Mouse (Mus musculus): ENCODE results near the gene 1110032A03Rik. TPM values are rescaled to one million over a fixed set of nuclear protein-coding genes. Genes with fewer than 3 reads are reported as not detected.

The 1110032A03Rik gene
- polyA plus RNA-seq, 1 experiment from 2014 or later, result 32.4 TPM

GRCm38 (mm10) chr9:50797641-50798040, 22.3 kb upstream of the 1110032A03Rik start:
- 91% methylated on average over 7 of the region's 7 CpGs for WGBS
- DNase-seq (ENCODE audit: low spot score) (no peak), ATAC-seq (replicated peaks; ENCODE audit: insufficient number of reproducible peaks, low FRiP score, low TSS enrichment, low read depth) (no peak)
- H3K9me3 ChIP-seq (replicated peaks; ENCODE audit: control insufficient read depth, low read length), result no peaks in the 10 kb centered on the region
- no peak overlapping the region for H3K4me2 ChIP-seq (ENCODE audit: low read depth, low read length)
- H3K9ac ChIP-seq (replicated peaks; ENCODE audit: low read length), result no peak overlapping the region
- no peaks in the 10 kb centered on the region for H3K4me1 ChIP-seq (ENCODE audit: control insufficient read depth, insufficient read depth, low read length)
- H3K4me3 ChIP-seq (ENCODE audit: low read depth, low read length), result no peak overlapping the region
- H3K27ac ChIP-seq (replicated peaks; ENCODE audit: low read depth, low read length), result no peak overlapping the region
- H3K27me3 ChIP-seq (ENCODE audit: control insufficient read depth, insufficient read depth, low read length), result no peaks in the 10 kb centered on the region
- H3K36me3 ChIP-seq (replicated peaks; ENCODE audit: control insufficient read depth, insufficient read depth, low read depth, low read length), result peaks cover 2% of the 10 kb centered on the region

- ATAC-seq (replicated peaks; ENCODE audit: insufficient number of reproducible peaks, low FRiP score, low TSS enrichment, low read depth) (no peak), DNase-seq (ENCODE audit: low spot score) (no peak)
- Histone ChIP-seq H3K4me2 (ENCODE audit: low read depth, low read length) (no peak overlapping the region), H3K4me1 (ENCODE audit: control insufficient read depth, insufficient read depth, low read length) (no peaks in the 10 kb centered on the region), H3K9ac (replicated peaks; ENCODE audit: low read length) (no peak overlapping the region), H3K36me3 (replicated peaks; ENCODE audit: control insufficient read depth, insufficient read depth, low read depth, low read length) (peaks cover 3% of the 10 kb centered on the region), H3K9me3 (replicated peaks; ENCODE audit: control insufficient read depth, low read length) (no peaks in the 10 kb centered on the region), H3K4me3 (ENCODE audit: low read depth, low read length) (no peak overlapping the region), H3K27ac (replicated peaks; ENCODE audit: low read depth, low read length) (no peak overlapping the region), H3K27me3 (ENCODE audit: control insufficient read depth, insufficient read depth, low read length) (no peaks in the 10 kb centered on the region)
- 89% methylated on average over 8 of the region's 8 CpGs for WGBS
Measured at GRCm38 (mm10) chr9:50796776-50797175, 21.5 kb upstream of the 1110032A03Rik start.

- no peaks in the 10 kb centered on the region for H3K4me1 ChIP-seq (ENCODE audit: control insufficient read depth, insufficient read depth, low read length)
- H3K9me3 ChIP-seq (replicated peaks; ENCODE audit: control insufficient read depth, low read length), result no peaks in the 10 kb centered on the region
- H3K27me3 ChIP-seq (ENCODE audit: control insufficient read depth, insufficient read depth, low read length), result no peaks in the 10 kb centered on the region
- H3K9ac ChIP-seq (replicated peaks; ENCODE audit: low read length), result no peak overlapping the region
- H3K4me3 ChIP-seq (ENCODE audit: low read depth, low read length), result no peak overlapping the region
- ATAC-seq (replicated peaks; ENCODE audit: insufficient number of reproducible peaks, low FRiP score, low TSS enrichment, low read depth) (no peak), DNase-seq (ENCODE audit: low spot score) (no peak)
- 89% methylated on average over 3 of the region's 3 CpGs for WGBS
- H3K36me3 ChIP-seq (replicated peaks; ENCODE audit: control insufficient read depth, insufficient read depth, low read depth, low read length), result peaks cover 3% of the 10 kb centered on the region
- H3K4me2 ChIP-seq (ENCODE audit: low read depth, low read length), result no peak overlapping the region
- H3K27ac ChIP-seq (replicated peaks; ENCODE audit: low read depth, low read length), result no peak overlapping the region
Measured at GRCm38 (mm10) chr9:50795266-50795665, 19.9 kb upstream of the 1110032A03Rik start.

GRCm38 (mm10) chr9:50782155-50782554, 6.8 kb upstream of the 1110032A03Rik start:
- H3K36me3 ChIP-seq (replicated peaks; ENCODE audit: control insufficient read depth, insufficient read depth, low read depth, low read length), result peaks cover 10% of the 10 kb centered on the region

GRCm38 (mm10) chr9:50776162-50776760, 941 bp upstream of the 1110032A03Rik start:
- no peaks in the 10 kb centered on the region for H3K27me3 ChIP-seq (ENCODE audit: control insufficient read depth, insufficient read depth, low read length)
- WGBS, result 64% methylated on average over 11 of the region's 11 CpGs
- no peak overlapping the region for H3K27ac ChIP-seq (replicated peaks; ENCODE audit: low read depth, low read length)
- H3K9me3 ChIP-seq (replicated peaks; ENCODE audit: control insufficient read depth, low read length), result no peaks in the 10 kb centered on the region
- peak overlapping the region; percentile 85 for H3K4me3 ChIP-seq (ENCODE audit: low read depth, low read length)
- H3K4me1 ChIP-seq (ENCODE audit: control insufficient read depth, insufficient read depth, low read length), result no peaks in the 10 kb centered on the region
- H3K4me2 ChIP-seq (ENCODE audit: low read depth, low read length), result peak overlapping the region; percentile 74
- H3K9ac ChIP-seq (replicated peaks; ENCODE audit: low read length), result peak overlapping the region; percentile 93
- DNase-seq (ENCODE audit: low spot score), result no peak
- peaks cover 3% of the 10 kb centered on the region for H3K36me3 ChIP-seq (replicated peaks; ENCODE audit: control insufficient read depth, insufficient read depth, low read depth, low read length)
- no peak for ATAC-seq (replicated peaks; ENCODE audit: insufficient number of reproducible peaks, low FRiP score, low TSS enrichment, low read depth)

More at GRCm38 (mm10) chr9:50782155-50782554, 6.8 kb upstream of the 1110032A03Rik start:
- ATAC-seq (replicated peaks; ENCODE audit: insufficient number of reproducible peaks, low FRiP score, low TSS enrichment, low read depth) (no peak), DNase-seq (ENCODE audit: low spot score) (peak; percentile 52)
- Histone ChIP-seq H3K4me3 (ENCODE audit: low read depth, low read length) (no peak overlapping the region), H3K4me2 (ENCODE audit: low read depth, low read length) (no peak overlapping the region), H3K27ac (replicated peaks; ENCODE audit: low read depth, low read length) (no peak overlapping the region), H3K27me3 (ENCODE audit: control insufficient read depth, insufficient read depth, low read length) (no peaks in the 10 kb centered on the region), H3K9ac (replicated peaks; ENCODE audit: low read length) (no peak overlapping the region), H3K9me3 (replicated peaks; ENCODE audit: control insufficient read depth, low read length) (no peaks in the 10 kb centered on the region), H3K4me1 (ENCODE audit: control insufficient read depth, insufficient read depth, low read length) (no peaks in the 10 kb centered on the region)
- WGBS, result 73% methylated on average over 2 of the region's 2 CpGs

GRCm38 (mm10) chr9:50775662-50776126, 374 bp upstream of the 1110032A03Rik start:
- WGBS, result under 1% methylated on average over 30 of the region's 30 CpGs

GRCm38 (mm10) chr9:50774026-50774462, 1.3 kb downstream of the 1110032A03Rik start:
- WGBS, result 77% methylated on average over 4 of the region's 4 CpGs
- Histone ChIP-seq H3K27me3 (ENCODE audit: control insufficient read depth, insufficient read depth, low read length) (no peaks in the 10 kb centered on the region), H3K36me3 (replicated peaks; ENCODE audit: control insufficient read depth, insufficient read depth, low read depth, low read length) (no peaks in the 10 kb centered on the region), H3K4me2 (ENCODE audit: low read depth, low read length) (no peak overlapping the region), H3K27ac (replicated peaks; ENCODE audit: low read depth, low read length) (no peak overlapping the region), H3K4me3 (ENCODE audit: low read depth, low read length) (no peak overlapping the region), H3K4me1 (ENCODE audit: control insufficient read depth, insufficient read depth, low read length) (no peaks in the 10 kb centered on the region), H3K9me3 (replicated peaks; ENCODE audit: control insufficient read depth, low read length) (no peaks in the 10 kb centered on the region), H3K9ac (replicated peaks; ENCODE audit: low read length) (no peak overlapping the region)
- ATAC-seq (replicated peaks; ENCODE audit: insufficient number of reproducible peaks, low FRiP score, low TSS enrichment, low read depth), result no peak
- no peak for DNase-seq (ENCODE audit: low spot score)

More at GRCm38 (mm10) chr9:50775662-50776126, 374 bp upstream of the 1110032A03Rik start:
- Histone ChIP-seq H3K4me1 (ENCODE audit: control insufficient read depth, insufficient read depth, low read length) (no peaks in the 10 kb centered on the region), H3K27ac (replicated peaks; ENCODE audit: low read depth, low read length) (peak overlapping the region; percentile 39; the same call in 1 of the 2 replicates), H3K9ac (replicated peaks; ENCODE audit: low read length) (peak overlapping the region; percentile 93), H3K27me3 (ENCODE audit: control insufficient read depth, insufficient read depth, low read length) (no peaks in the 10 kb centered on the region), H3K36me3 (replicated peaks; ENCODE audit: control insufficient read depth, insufficient read depth, low read depth, low read length) (peaks cover 3% of the 10 kb centered on the region), H3K9me3 (replicated peaks; ENCODE audit: control insufficient read depth, low read length) (no peaks in the 10 kb centered on the region), H3K4me3 (ENCODE audit: low read depth, low read length) (peak overlapping the region; percentile 85), H3K4me2 (ENCODE audit: low read depth, low read length) (peak overlapping the region; percentile 74)
- ATAC-seq (replicated peaks; ENCODE audit: insufficient number of reproducible peaks, low FRiP score, low TSS enrichment, low read depth), result peak; percentile 77
- peak; percentile 36 for DNase-seq (ENCODE audit: low spot score)

GRCm38 (mm10) chr9:50770011-50770410, 5.3 kb downstream of the 1110032A03Rik start:
- DNase-seq (ENCODE audit: low spot score) (no peak), ATAC-seq (replicated peaks; ENCODE audit: insufficient number of reproducible peaks, low FRiP score, low TSS enrichment, low read depth) (no peak)
- Histone ChIP-seq H3K4me2 (ENCODE audit: low read depth, low read length) (no peak overlapping the region), H3K9ac (replicated peaks; ENCODE audit: low read length) (no peak overlapping the region), H3K27ac (replicated peaks; ENCODE audit: low read depth, low read length) (no peak overlapping the region), H3K4me1 (ENCODE audit: control insufficient read depth, insufficient read depth, low read length) (no peaks in the 10 kb centered on the region), H3K27me3 (ENCODE audit: control insufficient read depth, insufficient read depth, low read length) (no peaks in the 10 kb centered on the region), H3K4me3 (ENCODE audit: low read depth, low read length) (no peak overlapping the region), H3K9me3 (replicated peaks; ENCODE audit: control insufficient read depth, low read length) (no peaks in the 10 kb centered on the region), H3K36me3 (replicated peaks; ENCODE audit: control insufficient read depth, insufficient read depth, low read depth, low read length) (no peaks in the 10 kb centered on the region)
- 83% methylated on average over 2 of the region's 2 CpGs for WGBS

Data from embryonic facial prominence, embryonic 11.5 days (tissue).